Mouse (Mus musculus): ENCODE measurements around the gene Adgre5.

DNA sequence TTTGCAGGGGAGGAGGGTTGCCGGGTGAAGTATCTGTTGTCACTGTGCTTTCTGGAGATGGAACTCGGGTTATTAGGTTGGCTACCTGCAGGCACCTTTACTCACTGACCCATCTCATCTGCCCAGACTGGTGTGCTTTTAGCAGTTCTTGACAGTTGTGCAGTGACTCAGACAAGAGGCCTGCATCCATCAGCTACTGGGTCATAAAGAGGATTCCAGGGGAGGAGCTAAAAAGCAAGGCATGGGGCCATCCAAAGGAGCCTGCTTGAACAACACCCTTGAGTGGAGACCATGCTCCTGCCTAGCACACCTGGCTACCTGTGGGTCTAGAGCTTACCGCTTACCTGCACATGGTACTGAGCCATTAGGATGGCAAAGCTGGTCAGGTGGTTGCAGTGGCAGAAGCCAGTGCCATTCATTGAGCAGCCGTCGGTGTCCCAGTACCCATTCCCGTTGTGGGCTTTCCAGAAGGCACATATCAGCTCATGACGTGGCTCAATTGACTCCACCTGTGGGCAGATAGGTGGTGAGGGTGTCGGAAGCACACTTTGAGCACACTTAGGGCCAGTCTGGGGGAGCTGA, 15.5 kb downstream of the Adgre5 start:
- no peak for TF ChIP-seq CTCF (conservative IDR thresholded peaks at IDR 0.05; ENCODE audit: low read length)
- TF ChIP-seq NANOG (IDR thresholded peaks at IDR 0.05; ENCODE audit: borderline replicate concordance, low read length), result no peak
- TF ChIP-seq POU5F1 (IDR thresholded peaks at IDR 0.05; ENCODE audit: borderline replicate concordance, low read length), result no peak
